Mouse (Mus musculus) CH12.LX (cell line): Measurements from ENCODE around the gene Gm37419.

Experiments
- CHD1 ChIP-seq: IDR thresholded peaks from 2 replicates; pipeline ENCODE4 v1.6.1; 2012; ENCODE audit warnings: low read depth, low read length, improper control_type of control experiment, inconsistent platforms
- CTCF ChIP-seq, 2 experiments: IDR thresholded peaks in 1 of 2; conservative IDR thresholded peaks in 1 of 2; 2 replicates each; pipeline ENCODE4 v1.5.1; 2011 to 2012; ENCODE audit warnings: low read depth in 2 of 2, low read length in 2 of 2, improper control_type of control experiment in 1 of 2, inconsistent platforms in 1 of 2, mild to moderate bottlenecking in 1 of 2, moderate library complexity in 1 of 2
- E2F4 ChIP-seq: IDR thresholded peaks from 2 replicates; pipeline ENCODE4 v1.6.1; 2011; ENCODE audit warnings: low read depth, low read length, improper control_type of control experiment; ENCODE audit not compliant: insufficient replicate concordance
- ELF1 ChIP-seq: IDR thresholded peaks from 2 replicates; pipeline ENCODE4 v1.6.1; 2014; ENCODE audit warnings: low read depth, mild to moderate bottlenecking, inconsistent platforms, low read length, improper control_type of control experiment
- EP300 ChIP-seq: IDR thresholded peaks from 2 replicates; pipeline ENCODE4 v1.6.1; 2011; ENCODE audit warnings: low read length, improper control_type of control experiment
- GABPA ChIP-seq: IDR thresholded peaks from 2 replicates; pipeline ENCODE4 v1.6.1; 2012; ENCODE audit warnings: low read depth, low read length, improper control_type of control experiment, inconsistent platforms; ENCODE audit not compliant: insufficient replicate concordance
- NELFE ChIP-seq: IDR thresholded peaks from 2 replicates; pipeline ENCODE4 v1.6.1; 2011; ENCODE audit warnings: low read depth, low read length, improper control_type of control experiment
- POLR2A ChIP-seq: IDR thresholded peaks from 2 replicates; pipeline ENCODE4 v1.6.1; 2011; ENCODE audit warnings: low read depth, mild to moderate bottlenecking, improper control_type of control experiment, low read length
- POLR2AphosphoS2 ChIP-seq: IDR thresholded peaks from 2 replicates; pipeline ENCODE4 v1.6.1; 2011; ENCODE audit warnings: low read depth, low read length, improper control_type of control experiment
- SIN3A ChIP-seq: IDR thresholded peaks from 2 replicates; pipeline ENCODE4 v1.6.1; 2012; ENCODE audit warnings: low read length, improper control_type of control experiment, inconsistent platforms
- TBP ChIP-seq: conservative IDR thresholded peaks from 2 replicates; pipeline ENCODE4 v1.6.1; 2011; ENCODE audit warnings: low read depth, low read length, improper control_type of control experiment
- UBTF ChIP-seq: IDR thresholded peaks from 2 replicates; pipeline ENCODE4 v1.6.1; 2012; ENCODE audit warnings: low read depth, mild to moderate bottlenecking, inconsistent platforms, low read length, improper control_type of control experiment, moderate library complexity
- ZC3H11A ChIP-seq: IDR thresholded peaks from 2 replicates; pipeline ENCODE4 v1.6.1; 2012; ENCODE audit warnings: low read depth, mild to moderate bottlenecking, inconsistent platforms, low read length, improper control_type of control experiment
- ZNF384 ChIP-seq: IDR thresholded peaks from 2 replicates; pipeline ENCODE4 v1.6.1; 2012; ENCODE audit warnings: low read depth, low read length, improper control_type of control experiment, inconsistent platforms

DNA sequence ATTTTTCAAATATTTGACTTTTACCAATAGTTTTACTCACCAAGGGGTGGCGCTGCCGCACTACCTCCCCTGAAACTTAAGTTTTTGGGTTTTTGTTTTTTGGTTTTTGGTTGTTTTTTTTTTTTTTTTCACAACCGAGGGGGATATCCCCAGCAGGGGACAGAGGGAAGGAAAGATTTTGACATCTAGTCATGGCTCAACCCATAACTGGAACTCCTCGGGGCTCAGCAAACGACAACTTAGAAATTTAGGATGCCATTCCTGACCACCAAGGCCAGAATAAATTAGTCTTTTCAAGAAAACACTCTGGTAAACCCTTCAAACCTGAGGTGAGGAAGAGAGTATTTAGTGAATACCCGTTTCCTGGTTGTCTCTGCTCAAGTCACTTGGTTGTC, 2.8 kb upstream of the Gm37419 start:
- peak; percentile 95 for TF ChIP-seq ZNF384
- TF ChIP-seq POLR2AphosphoS2 = no peak
- TF ChIP-seq ELF1 = no peak
- no peak for TF ChIP-seq POLR2A
- TF ChIP-seq TBP = no peak
- TF ChIP-seq CTCF (conservative IDR thresholded peaks at IDR 0.05 in 1 of 2, IDR thresholded peaks at IDR 0.05 in 1 of 2; ENCODE audit: low read depth in 2 of 2, low read length in 2 of 2) = peak; percentile 34 to 80; a peak in 2 of 4 replicates
- TF ChIP-seq E2F4 = no peak
- no peak for TF ChIP-seq NELFE
- no peak for TF ChIP-seq UBTF
- no peak for TF ChIP-seq GABPA
- TF ChIP-seq SIN3A = no peak; the same call in 1 of the 2 replicates
- peak; percentile 31; the same call in 1 of the 2 replicates for TF ChIP-seq ZC3H11A
- no peak for TF ChIP-seq CHD1
- no peak for TF ChIP-seq EP300
